Mouse (Mus musculus): ENCODE data around the gene Stx11. TPM values are rescaled to one million over a fixed set of nuclear protein-coding genes. Genes with fewer than 3 reads are reported as not detected.
A peak's percentile ranks its signal among the peaks of the same experiment; 100 is the strongest.

The Stx11 gene
- polyA plus RNA-seq, 1 experiment from 2014 or later: 12.6 TPM

- no peaks in the 10 kb centered on the region for H3K4me1 ChIP-seq (replicated peaks; ENCODE audit: control insufficient read depth, insufficient read depth, low read length)
- H3K4me3 ChIP-seq (ENCODE audit: low read depth, low read length): no peak overlapping the region
- WGBS: 66% methylated on average over 7 of the region's 7 CpGs
- H3K27me3 ChIP-seq (replicated peaks; ENCODE audit: control insufficient read depth, insufficient read depth, low read length): no peaks in the 10 kb centered on the region
- no peak overlapping the region for H3K4me2 ChIP-seq
- no peak overlapping the region for H3K27ac ChIP-seq (ENCODE audit: low read depth, low read length)
- no peaks in the 10 kb centered on the region for H3K9me3 ChIP-seq (ENCODE audit: control insufficient read depth, low read length)
- DNase-seq (ENCODE audit: low spot score) (no peak), ATAC-seq (replicated peaks; ENCODE audit: low FRiP score) (no peak)
- no peaks in the 10 kb centered on the region for H3K36me3 ChIP-seq (ENCODE audit: control insufficient read depth, insufficient read depth, low read length)
- no peak overlapping the region for H3K9ac ChIP-seq (ENCODE audit: low read depth, low read length)
Measured at GRCm38 (mm10) chr10:12915826-12916225, 48.3 kb downstream of the Stx11 start.

GRCm38 (mm10) chr10:12914203-12914602, 49.9 kb downstream of the Stx11 start:
- no peaks in the 10 kb centered on the region for H3K4me1 ChIP-seq (replicated peaks; ENCODE audit: control insufficient read depth, insufficient read depth, low read length)
- no peaks in the 10 kb centered on the region for H3K27me3 ChIP-seq (replicated peaks; ENCODE audit: control insufficient read depth, insufficient read depth, low read length)
- H3K27ac ChIP-seq (ENCODE audit: low read depth, low read length): no peak overlapping the region
- no peak overlapping the region for H3K4me2 ChIP-seq
- no peak for DNase-seq (ENCODE audit: low spot score)
- H3K9ac ChIP-seq (ENCODE audit: low read depth, low read length): no peak overlapping the region
- no peak overlapping the region for H3K4me3 ChIP-seq (ENCODE audit: low read depth, low read length)
- WGBS: 83% methylated on average over 1 of the region's 1 CpGs
- H3K36me3 ChIP-seq (ENCODE audit: control insufficient read depth, insufficient read depth, low read length): no peaks in the 10 kb centered on the region
- no peaks in the 10 kb centered on the region for H3K9me3 ChIP-seq (ENCODE audit: control insufficient read depth, low read length)
- no peak; the same call in 1 of the 2 replicates for ATAC-seq (replicated peaks; ENCODE audit: low FRiP score)

- no peak overlapping the region for H3K9ac ChIP-seq (ENCODE audit: low read depth, low read length)
- DNase-seq (ENCODE audit: low spot score): no peak
- WGBS: 47% methylated on average over 11 of the region's 11 CpGs
- no peaks in the 10 kb centered on the region for H3K36me3 ChIP-seq (ENCODE audit: control insufficient read depth, insufficient read depth, low read length)
- H3K9me3 ChIP-seq (ENCODE audit: control insufficient read depth, low read length): no peaks in the 10 kb centered on the region
- H3K4me3 ChIP-seq (ENCODE audit: low read depth, low read length): no peak overlapping the region
- no peak for ATAC-seq (replicated peaks; ENCODE audit: low FRiP score)
- H3K27ac ChIP-seq (ENCODE audit: low read depth, low read length): no peak overlapping the region
- H3K4me1 ChIP-seq (replicated peaks; ENCODE audit: control insufficient read depth, insufficient read depth, low read length): no peaks in the 10 kb centered on the region
- no peaks in the 10 kb centered on the region for H3K27me3 ChIP-seq (replicated peaks; ENCODE audit: control insufficient read depth, insufficient read depth, low read length)
- peak overlapping the region; percentile 21; the same call in 1 of the 2 replicates for H3K4me2 ChIP-seq
Measured at GRCm38 (mm10) chr10:12911981-12912530, 52.0 kb downstream of the Stx11 start.

GRCm38 (mm10) chr10:12911451-12911850, 52.6 kb downstream of the Stx11 start:
- Histone ChIP-seq H3K4me2 (peak overlapping the region; percentile 21; the same call in 1 of the 2 replicates), H3K36me3 (ENCODE audit: control insufficient read depth, insufficient read depth, low read length) (no peaks in the 10 kb centered on the region), H3K9ac (ENCODE audit: low read depth, low read length) (no peak overlapping the region), H3K4me3 (ENCODE audit: low read depth, low read length) (no peak overlapping the region), H3K27me3 (replicated peaks; ENCODE audit: control insufficient read depth, insufficient read depth, low read length) (no peaks in the 10 kb centered on the region), H3K9me3 (ENCODE audit: control insufficient read depth, low read length) (no peaks in the 10 kb centered on the region), H3K4me1 (replicated peaks; ENCODE audit: control insufficient read depth, insufficient read depth, low read length) (no peaks in the 10 kb centered on the region), H3K27ac (ENCODE audit: low read depth, low read length) (no peak overlapping the region)
- ATAC-seq (replicated peaks; ENCODE audit: low FRiP score): no peak
- no peak for DNase-seq (ENCODE audit: low spot score)
- WGBS: 90% methylated on average over 13 of the region's 13 CpGs

GRCm38 (mm10) chr10:12909891-12910290, 54.2 kb downstream of the Stx11 start:
- no peak overlapping the region for H3K27ac ChIP-seq (ENCODE audit: low read depth, low read length)
- H3K27me3 ChIP-seq (replicated peaks; ENCODE audit: control insufficient read depth, insufficient read depth, low read length): no peaks in the 10 kb centered on the region
- 91% methylated on average over 2 of the region's 2 CpGs for WGBS
- no peaks in the 10 kb centered on the region for H3K4me1 ChIP-seq (replicated peaks; ENCODE audit: control insufficient read depth, insufficient read depth, low read length)
- no peaks in the 10 kb centered on the region for H3K36me3 ChIP-seq (ENCODE audit: control insufficient read depth, insufficient read depth, low read length)
- ATAC-seq (replicated peaks; ENCODE audit: low FRiP score): no peak
- H3K4me3 ChIP-seq (ENCODE audit: low read depth, low read length): no peak overlapping the region
- no peak for DNase-seq (ENCODE audit: low spot score)
- H3K9ac ChIP-seq (ENCODE audit: low read depth, low read length): no peak overlapping the region
- H3K4me2 ChIP-seq: no peak overlapping the region
- no peaks in the 10 kb centered on the region for H3K9me3 ChIP-seq (ENCODE audit: control insufficient read depth, low read length)

GRCm38 (mm10) chr10:12909179-12909578, 54.9 kb downstream of the Stx11 start:
- no peaks in the 10 kb centered on the region for H3K9me3 ChIP-seq (ENCODE audit: control insufficient read depth, low read length)
- H3K4me1 ChIP-seq (replicated peaks; ENCODE audit: control insufficient read depth, insufficient read depth, low read length): no peaks in the 10 kb centered on the region
- H3K4me2 ChIP-seq: no peak overlapping the region
- no peak for DNase-seq (ENCODE audit: low spot score)
- no peaks in the 10 kb centered on the region for H3K36me3 ChIP-seq (ENCODE audit: control insufficient read depth, insufficient read depth, low read length)
- no peak for ATAC-seq (replicated peaks; ENCODE audit: low FRiP score)
- 78% methylated on average over 1 of the region's 1 CpGs for WGBS
- no peak overlapping the region for H3K9ac ChIP-seq (ENCODE audit: low read depth, low read length)
- no peaks in the 10 kb centered on the region for H3K27me3 ChIP-seq (replicated peaks; ENCODE audit: control insufficient read depth, insufficient read depth, low read length)
- H3K4me3 ChIP-seq (ENCODE audit: low read depth, low read length): no peak overlapping the region
- H3K27ac ChIP-seq (ENCODE audit: low read depth, low read length): no peak overlapping the region

GRCm38 (mm10) chr10:12904140-12904528, 60.0 kb downstream of the Stx11 start:
- DNase-seq (ENCODE audit: low spot score): no peak
- Histone ChIP-seq H3K4me1 (replicated peaks; ENCODE audit: control insufficient read depth, insufficient read depth, low read length) (no peaks in the 10 kb centered on the region), H3K27me3 (replicated peaks; ENCODE audit: control insufficient read depth, insufficient read depth, low read length) (no peaks in the 10 kb centered on the region), H3K9ac (ENCODE audit: low read depth, low read length) (no peak overlapping the region), H3K4me3 (ENCODE audit: low read depth, low read length) (no peak overlapping the region), H3K4me2 (no peak overlapping the region), H3K9me3 (ENCODE audit: control insufficient read depth, low read length) (no peaks in the 10 kb centered on the region), H3K27ac (ENCODE audit: low read depth, low read length) (no peak overlapping the region), H3K36me3 (ENCODE audit: control insufficient read depth, insufficient read depth, low read length) (no peaks in the 10 kb centered on the region)
- WGBS: 68% methylated on average over 5 of the region's 5 CpGs
- no peak for ATAC-seq (replicated peaks; ENCODE audit: low FRiP score)

- WGBS: 77% methylated on average over 5 of the region's 5 CpGs
- DNase-seq (ENCODE audit: low spot score) (no peak), ATAC-seq (replicated peaks; ENCODE audit: low FRiP score) (no peak)
- Histone ChIP-seq H3K9ac (ENCODE audit: low read depth, low read length) (no peak overlapping the region), H3K36me3 (ENCODE audit: control insufficient read depth, insufficient read depth, low read length) (no peaks in the 10 kb centered on the region), H3K4me2 (no peak overlapping the region), H3K4me1 (replicated peaks; ENCODE audit: control insufficient read depth, insufficient read depth, low read length) (no peaks in the 10 kb centered on the region), H3K27me3 (replicated peaks; ENCODE audit: control insufficient read depth, insufficient read depth, low read length) (no peaks in the 10 kb centered on the region), H3K27ac (ENCODE audit: low read depth, low read length) (no peak overlapping the region), H3K9me3 (ENCODE audit: control insufficient read depth, low read length) (no peaks in the 10 kb centered on the region), H3K4me3 (ENCODE audit: low read depth, low read length) (no peak overlapping the region)
Measured at GRCm38 (mm10) chr10:12903440-12904139, 60.5 kb downstream of the Stx11 start.

GRCm38 (mm10) chr10:12899901-12900300, 64.2 kb downstream of the Stx11 start:
- no peaks in the 10 kb centered on the region for H3K4me1 ChIP-seq (replicated peaks; ENCODE audit: control insufficient read depth, insufficient read depth, low read length)
- no peak overlapping the region for H3K4me2 ChIP-seq
- no peak overlapping the region for H3K4me3 ChIP-seq (ENCODE audit: low read depth, low read length)
- no peak for DNase-seq (ENCODE audit: low spot score)
- no peak overlapping the region for H3K9ac ChIP-seq (ENCODE audit: low read depth, low read length)
- 89% methylated on average over 5 of the region's 5 CpGs for WGBS
- no peaks in the 10 kb centered on the region for H3K9me3 ChIP-seq (ENCODE audit: control insufficient read depth, low read length)
- no peaks in the 10 kb centered on the region for H3K27me3 ChIP-seq (replicated peaks; ENCODE audit: control insufficient read depth, insufficient read depth, low read length)
- H3K36me3 ChIP-seq (ENCODE audit: control insufficient read depth, insufficient read depth, low read length): no peaks in the 10 kb centered on the region
- no peak overlapping the region for H3K27ac ChIP-seq (ENCODE audit: low read depth, low read length)
- no peak for ATAC-seq (replicated peaks; ENCODE audit: low FRiP score)

All from liver, embryonic 11.5 days (tissue).